Mouse (Mus musculus): Measurements from ENCODE around the gene Slc35b2.

Gene Slc35b2

GRCm38 (mm10) chr17:45563655-45564530 is at the start of gene Slc35b2:
Slc35b2 (plus strand) TSS chr17:45563874.
- DNase-seq (ENCODE audit: extremely low spot score, low spot score), result peak; percentile 95

GRCm38 (mm10) chr17:45515204-45515726 is 48.4 kb upstream of the Slc35b2 start:
- DNase-seq (ENCODE audit: extremely low spot score, low spot score), result no peak

- DNase-seq (ENCODE audit: extremely low spot score, low spot score), result no peak
Measured at GRCm38 (mm10) chr17:45515806-45516205, 47.9 kb upstream of the Slc35b2 start.

GRCm38 (mm10) chr17:45516488-45516887 is 47.2 kb upstream of the Slc35b2 start:
- peak; percentile 80 for DNase-seq (ENCODE audit: extremely low spot score, low spot score)

GRCm38 (mm10) chr17:45517135-45517534 is 46.5 kb upstream of the Slc35b2 start:
- no peak for DNase-seq (ENCODE audit: extremely low spot score, low spot score)

- DNase-seq (ENCODE audit: extremely low spot score, low spot score), result no peak
Measured at GRCm38 (mm10) chr17:45517549-45518215, 46.0 kb upstream of the Slc35b2 start.

- no peak for DNase-seq (ENCODE audit: extremely low spot score, low spot score)
Measured at GRCm38 (mm10) chr17:45518766-45519475, 44.8 kb upstream of the Slc35b2 start.

GRCm38 (mm10) chr17:45520136-45520535 is 43.5 kb upstream of the Slc35b2 start:
- no peak for DNase-seq (ENCODE audit: extremely low spot score, low spot score)

- peak; percentile 65 for DNase-seq (ENCODE audit: extremely low spot score, low spot score)
Measured at GRCm38 (mm10) chr17:45523263-45523662, 40.4 kb upstream of the Slc35b2 start, which contains the start of gene Tcte1. Tcte1 (plus strand) TSS chr17:45523434.

- DNase-seq (ENCODE audit: extremely low spot score, low spot score), result no peak
Measured at GRCm38 (mm10) chr17:45524961-45525360, 38.7 kb upstream of the Slc35b2 start.

GRCm38 (mm10) chr17:45526571-45526970 is 37.1 kb upstream of the Slc35b2 start:
- DNase-seq (ENCODE audit: extremely low spot score, low spot score), result no peak

GRCm38 (mm10) chr17:45530346-45530782 is 33.3 kb upstream of the Slc35b2 start:
- DNase-seq (ENCODE audit: extremely low spot score, low spot score), result no peak

- no peak for DNase-seq (ENCODE audit: extremely low spot score, low spot score)
Measured at GRCm38 (mm10) chr17:45532896-45533295, 30.8 kb upstream of the Slc35b2 start.

- peak; percentile 43 for DNase-seq (ENCODE audit: extremely low spot score, low spot score)
Measured at GRCm38 (mm10) chr17:45536264-45536663, 27.4 kb upstream of the Slc35b2 start.

GRCm38 (mm10) chr17:45538394-45538793 is 25.3 kb upstream of the Slc35b2 start:
- no peak for DNase-seq (ENCODE audit: extremely low spot score, low spot score)

GRCm38 (mm10) chr17:45539664-45540063 is 24.0 kb upstream of the Slc35b2 start:
- DNase-seq (ENCODE audit: extremely low spot score, low spot score), result no peak

- no peak for DNase-seq (ENCODE audit: extremely low spot score, low spot score)
Measured at GRCm38 (mm10) chr17:45542129-45542528, 21.5 kb upstream of the Slc35b2 start.

- no peak for DNase-seq (ENCODE audit: extremely low spot score, low spot score)
Measured at GRCm38 (mm10) chr17:45542705-45543104, 21.0 kb upstream of the Slc35b2 start.

- no peak for DNase-seq (ENCODE audit: extremely low spot score, low spot score)
Measured at GRCm38 (mm10) chr17:45543115-45543514, 20.6 kb upstream of the Slc35b2 start.

GRCm38 (mm10) chr17:45544001-45544872 is 19.4 kb upstream of the Slc35b2 start:
- DNase-seq (ENCODE audit: extremely low spot score, low spot score), result peak; percentile 58
